Mouse (Mus musculus) G1E (cell line): ENCODE data around the gene Cngb1. TPM values are rescaled to one million over a fixed set of nuclear protein-coding genes. Genes with fewer than 3 reads are reported as not detected.

ENCODE experiments used
- ATAC-seq: 2 replicates; pipeline ENCODE4 v1.8.0; 2016; ENCODE audit warnings: mild to moderate bottlenecking; ENCODE audit not compliant: insufficient number of reproducible peaks, poor library complexity, low FRiP score, severe bottlenecking; ENCODE audit errors: extremely low read depth
- DNase-seq: peaks from one replicate; pipeline ENCODE4 v3.0.0; 2012; ENCODE audit warnings: low spot score
- H3K27me3 ChIP-seq: 2 replicates; pipeline ENCODE4 v1.6.1; 2012; ENCODE audit warnings: mild to moderate bottlenecking, low read length, inconsistent platforms; ENCODE audit not compliant: insufficient read depth
- H3K36me3 ChIP-seq: replicated peaks from 2 replicates; pipeline ENCODE3; 2012; ENCODE audit warnings: mild to moderate bottlenecking, inconsistent platforms
- H3K4me1 ChIP-seq: 2 replicates; pipeline ENCODE4 v1.6.1; 2012; ENCODE audit warnings: low read depth, low read length, inconsistent platforms, mixed read lengths; ENCODE audit not compliant: insufficient read depth
- H3K4me3 ChIP-seq: 2 replicates; pipeline ENCODE4 v1.5.1; 2012; ENCODE audit warnings: low read depth, mild to moderate bottlenecking, inconsistent platforms, low read length, moderate library complexity, mixed read lengths
- H3K9me3 ChIP-seq: replicated peaks from 2 replicates; pipeline ENCODE4 v1.6.1; 2012; ENCODE audit warnings: inconsistent platforms
- CTCF ChIP-seq: IDR thresholded peaks from 2 replicates; pipeline ENCODE4 v1.5.1; 2012; ENCODE audit warnings: low read depth, low read length, inconsistent platforms, mixed read lengths
- GATA1 ChIP-seq: IDR thresholded peaks from 2 replicates; pipeline ENCODE4 v1.6.1; 2012; ENCODE audit warnings: borderline replicate concordance, low read length, inconsistent platforms, mixed read lengths
- GATA2 ChIP-seq: IDR thresholded peaks from 2 replicates; pipeline ENCODE4 v1.6.1; 2012; ENCODE audit warnings: low read depth, low read length, inconsistent platforms, borderline replicate concordance
- POLR2AphosphoS5 ChIP-seq: IDR thresholded peaks from 2 replicates; pipeline ENCODE4 v1.6.1; 2012; ENCODE audit warnings: low read depth, low read length, inconsistent platforms; ENCODE audit not compliant: insufficient replicate concordance
- TAL1 ChIP-seq: conservative IDR thresholded peaks from 2 replicates; pipeline ENCODE4 v1.6.1; 2012; ENCODE audit warnings: low read depth, low read length, inconsistent platforms, mixed read lengths
- polyA plus RNA-seq: library from polyadenylated mRNA; stranded (reverse); fragments of >175 nt; gene quantifications from 2 replicates; pipeline ENCODE4 v1.2.3, GENCODE M21; 2012
- total RNA-seq, 2 experiments: library from RNA; stranded (forward) in 1 of 2; stranded (reverse) in 1 of 2; fragments of 200-1000 nt in 1 of 2; fragments of >200 nt in 1 of 2; fragmentation: Nextera tagmentation in 1 of 2; gene quantifications; 2 replicates each; pipeline ENCODE4 v1.2.3; 2014 to 2017

Gene Cngb1
- total and polyA plus RNA-seq, 3 experiments: 0.49 TPM; not detected in 2

DNA sequence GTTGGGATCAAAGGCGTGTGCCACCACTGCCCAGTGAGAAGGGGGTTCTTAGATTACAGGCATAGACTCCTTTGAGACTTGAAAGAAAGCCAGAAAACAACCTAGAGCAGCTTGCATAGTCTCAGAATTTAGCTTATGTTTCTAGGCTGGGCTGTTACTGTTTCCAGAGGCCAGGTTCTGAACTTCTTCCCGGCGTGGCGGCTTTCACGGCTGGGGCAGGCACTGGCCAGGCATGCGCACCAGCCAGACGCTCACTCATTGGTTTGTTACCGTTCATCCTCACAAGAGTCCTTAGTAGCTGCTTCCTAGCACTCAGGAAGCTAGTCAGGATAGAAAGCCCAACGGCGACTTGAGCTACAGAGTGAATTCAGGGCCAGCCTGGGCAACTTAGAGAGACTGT lies 50.8 kb downstream of the Cngb1 start:
- no peaks in the 10 kb centered on the region for H3K36me3 ChIP-seq
- H3K4me1 ChIP-seq: peaks cover 6% of the 10 kb centered on the region
- no peak for DNase-seq
- H3K9me3 ChIP-seq: no peaks in the 10 kb centered on the region
- TF ChIP-seq TAL1 (no peak), CTCF (no peak), GATA2 (no peak), POLR2AphosphoS5 (no peak), GATA1 (no peak)
- peaks cover 16% of the 10 kb centered on the region for H3K27me3 ChIP-seq
- no peak for ATAC-seq
- no peak overlapping the region for H3K4me3 ChIP-seq

DNA sequence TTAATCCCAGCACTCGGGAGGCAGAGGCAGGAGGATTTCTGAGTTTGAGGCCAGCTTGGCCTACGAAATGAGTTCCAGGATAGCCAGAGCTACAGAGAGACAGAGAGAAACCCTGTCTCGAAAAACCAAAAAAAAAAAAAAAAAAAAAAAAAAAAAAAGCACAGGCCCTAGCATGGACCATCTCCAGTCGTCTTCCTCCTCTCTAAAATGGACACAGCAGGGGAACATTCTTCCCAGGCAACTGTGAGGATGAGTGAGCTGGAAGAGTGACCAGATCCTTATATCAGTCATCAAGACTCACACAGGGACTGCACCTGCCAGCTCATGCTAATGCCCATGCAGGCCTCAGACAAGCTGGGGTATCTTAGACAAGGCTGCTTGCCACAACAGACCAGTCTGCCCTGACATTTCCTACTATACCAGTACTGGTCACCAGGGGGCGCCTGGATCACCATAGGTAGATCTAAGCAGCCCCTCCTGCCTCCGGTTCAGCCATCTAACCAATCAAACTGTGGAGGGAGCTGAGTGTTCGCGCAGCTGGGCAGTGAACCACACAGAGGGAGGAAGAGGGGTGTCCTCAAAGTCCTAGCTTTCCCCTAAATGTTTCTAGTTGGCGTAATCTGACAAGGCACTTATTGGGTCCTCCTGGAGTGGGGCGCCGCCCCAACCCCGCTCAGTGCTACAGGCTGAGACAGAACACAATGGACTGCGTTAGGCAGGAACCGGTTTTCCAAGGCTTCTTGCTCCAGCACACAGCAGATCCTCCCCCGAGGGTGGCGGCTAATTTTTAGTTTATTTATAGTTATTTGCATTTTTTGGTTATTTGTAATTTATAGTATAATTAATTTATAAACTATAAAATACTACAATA lies 51.6 kb downstream of the Cngb1 start:
- DNase-seq (peak; percentile 89), ATAC-seq (peak; percentile 81)
- Histone ChIP-seq H3K4me3 (peak overlapping the region; percentile 1; the same call in 1 of the 2 replicates), H3K4me1 (peaks cover 6% of the 10 kb centered on the region), H3K27me3 (peaks cover 16% of the 10 kb centered on the region), H3K36me3 (no peaks in the 10 kb centered on the region), H3K9me3 (no peaks in the 10 kb centered on the region)
- TF ChIP-seq CTCF (peak; percentile 71; the same call in 1 of the 2 replicates), TAL1 (no peak), GATA2 (no peak), POLR2AphosphoS5 (no peak), GATA1 (no peak)

DNA sequence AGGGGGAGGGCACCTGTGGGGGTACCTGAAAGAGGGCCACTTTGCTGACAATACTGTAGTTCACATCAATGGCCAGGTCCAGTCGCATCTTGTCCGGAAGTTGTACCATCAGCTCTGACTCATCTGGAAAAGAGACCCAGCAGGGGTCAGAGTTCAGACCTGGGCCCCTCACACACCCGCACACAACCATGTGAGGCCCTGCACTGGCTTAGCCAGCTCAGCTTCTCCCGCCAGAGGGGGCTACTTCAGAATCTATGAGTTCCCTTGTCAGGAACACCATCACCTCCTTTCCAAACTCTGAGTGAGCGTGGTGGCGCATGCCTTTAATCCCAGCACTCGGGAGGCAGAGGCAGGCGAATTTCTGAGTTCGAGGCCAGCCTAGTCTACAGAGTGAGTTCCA lies 54.3 kb downstream of the Cngb1 start:
- ATAC-seq: no peak

DNA sequence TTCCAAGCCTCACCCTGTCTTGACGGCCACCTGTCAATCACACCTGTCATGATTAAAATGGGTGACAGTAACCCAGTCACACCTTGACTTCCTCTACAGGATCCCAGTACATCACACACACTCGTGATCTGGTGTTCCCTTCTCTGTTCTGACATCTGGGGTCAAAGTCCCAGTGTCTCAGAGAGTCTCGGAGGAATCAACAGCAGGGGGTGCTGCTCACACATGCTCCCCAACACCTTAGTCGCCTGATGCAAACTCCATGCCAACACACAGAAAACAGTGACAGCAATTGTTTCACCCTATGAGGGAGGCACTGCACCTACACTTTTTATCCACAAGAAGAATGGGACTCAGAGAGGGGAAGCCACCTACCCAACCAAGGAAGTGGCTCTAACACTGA lies 56.5 kb downstream of the Cngb1 start:
- TF ChIP-seq GATA1 (no peak), TAL1 (no peak), CTCF (no peak), POLR2AphosphoS5 (no peak), GATA2 (no peak)
- H3K36me3 ChIP-seq: no peaks in the 10 kb centered on the region
- peaks cover 4% of the 10 kb centered on the region for H3K9me3 ChIP-seq
- H3K4me1 ChIP-seq: peaks cover 6% of the 10 kb centered on the region
- DNase-seq (no peak), ATAC-seq (no peak)
- no peak overlapping the region for H3K4me3 ChIP-seq
- H3K27me3 ChIP-seq: peaks cover 30% of the 10 kb centered on the region

More for the DNA sequence above, 54.3 kb downstream of the Cngb1 start:
- Histone ChIP-seq H3K27me3 (peaks cover 29% of the 10 kb centered on the region), H3K4me3 (no peak overlapping the region), H3K9me3 (no peaks in the 10 kb centered on the region), H3K36me3 (no peaks in the 10 kb centered on the region), H3K4me1 (peaks cover 8% of the 10 kb centered on the region)
- TF ChIP-seq GATA2 (no peak), GATA1 (no peak), TAL1 (no peak), POLR2AphosphoS5 (no peak), CTCF (no peak)
- DNase-seq: no peak

DNA sequence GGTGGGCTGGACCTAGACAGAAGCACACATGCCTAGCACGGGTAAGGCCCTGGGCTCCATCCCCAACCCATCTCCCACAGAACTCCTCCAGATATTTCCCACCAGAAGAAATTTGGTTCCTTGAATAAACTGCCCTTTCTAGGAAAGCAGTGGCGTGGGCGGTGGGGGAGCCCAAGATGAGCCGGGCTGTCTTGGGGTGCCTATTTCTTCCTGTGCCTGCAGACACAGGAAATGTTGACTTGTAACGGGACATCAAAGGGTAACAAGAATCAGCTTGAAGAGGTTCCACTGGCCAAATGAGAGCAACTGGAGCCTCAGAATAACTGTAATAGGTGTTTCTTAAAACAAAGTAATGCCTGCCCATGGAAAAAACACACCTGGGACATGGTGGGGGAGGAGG lies 59.1 kb downstream of the Cngb1 start:
- DNase-seq (no peak), ATAC-seq (no peak)
- TF ChIP-seq GATA1: no peak
- TF ChIP-seq GATA2: no peak
- TF ChIP-seq TAL1: no peak
- no peak for TF ChIP-seq POLR2AphosphoS5
- TF ChIP-seq CTCF: no peak
- peaks cover 4% of the 10 kb centered on the region for H3K9me3 ChIP-seq
- H3K4me3 ChIP-seq: no peak overlapping the region
- H3K36me3 ChIP-seq: no peaks in the 10 kb centered on the region
- 0 out of 2 replicates have a peak, but pooled peaks cover 3% of the 10 kb centered on the region for H3K4me1 ChIP-seq
- peaks cover 26% of the 10 kb centered on the region for H3K27me3 ChIP-seq

DNA sequence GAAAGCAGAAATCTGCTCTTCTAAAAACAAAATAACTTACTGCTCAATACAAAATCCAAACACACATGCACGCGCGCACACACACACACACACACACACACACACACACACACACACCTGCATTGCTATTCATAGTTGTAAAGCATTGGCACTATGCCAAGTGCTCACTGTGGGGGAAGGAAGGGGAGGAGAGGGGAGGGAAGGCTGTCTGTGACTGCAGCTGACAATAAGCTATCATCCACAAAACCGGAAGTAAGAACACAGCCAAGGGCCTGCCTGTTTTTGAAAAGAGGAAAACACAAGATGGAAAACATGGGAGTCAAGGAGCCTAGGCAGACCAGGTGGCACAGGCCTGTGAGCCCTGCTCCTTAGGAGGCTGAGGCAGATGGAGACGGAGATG lies 61.2 kb downstream of the Cngb1 start:
- no peak for DNase-seq
- Histone ChIP-seq H3K36me3 (no peaks in the 10 kb centered on the region), H3K4me1 (0 out of 2 replicates have a peak, but pooled peaks cover 3% of the 10 kb centered on the region), H3K27me3 (peaks cover 18% of the 10 kb centered on the region), H3K4me3 (no peak overlapping the region), H3K9me3 (peaks cover 4% of the 10 kb centered on the region)
- ATAC-seq: no peak
- no peak for TF ChIP-seq POLR2AphosphoS5
